Mouse (Mus musculus) brain, embryonic 14.5 days (tissue): Measurements from ENCODE around the gene Gm49776.

Experiments used
- CTCF ChIP-seq: fragments of 200-500 bp; IDR thresholded peaks from 2 replicates; pipeline ENCODE4 v1.5.1; 2012; ENCODE audit warnings: inconsistent platforms, mild to moderate bottlenecking, moderate library complexity, borderline replicate concordance; ENCODE audit not compliant: insufficient read depth, insufficient read length; ENCODE audit errors: extremely low read depth
- POLR2A ChIP-seq: fragments of 200-500 bp; IDR thresholded peaks from 2 replicates; pipeline ENCODE4 v1.6.1; 2012; ENCODE audit warnings: mild to moderate bottlenecking, inconsistent platforms, borderline replicate concordance; ENCODE audit not compliant: poor library complexity, insufficient read depth, insufficient read length, severe bottlenecking; ENCODE audit errors: extremely low read depth

DNA sequence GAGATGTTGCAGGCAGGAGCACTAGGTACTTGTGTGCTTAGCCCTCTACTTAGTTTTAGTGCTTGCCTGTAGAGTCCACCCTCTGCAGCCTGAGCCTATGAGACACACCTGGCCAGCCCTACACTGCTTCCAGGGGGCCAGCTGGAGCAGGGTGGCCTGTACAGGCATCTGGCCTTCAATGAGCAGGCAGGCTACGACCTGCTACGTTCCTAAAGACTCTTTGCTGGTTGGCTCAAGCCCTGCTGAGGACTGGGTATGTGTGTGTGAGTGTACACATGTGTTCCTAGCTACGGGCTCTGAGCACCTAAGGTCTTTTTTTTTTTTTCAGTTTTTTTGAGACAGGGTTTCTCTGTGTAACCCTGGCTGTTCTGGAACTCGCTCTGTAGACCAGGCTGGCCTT, 26.7 kb downstream of the Gm49776 start:
- TF ChIP-seq CTCF (no peak), POLR2A (no peak)
